Mouse (Mus musculus) ES-CJ7 (cell line): ENCODE measurements around the gene Ifitm2.
A peak's percentile ranks its signal among the peaks of the same experiment; 100 is the strongest.

Experiments used
- DNase-seq: peaks from one replicate; pipeline ENCODE4 v3.0.0; 2011; ENCODE audit warnings: low read depth, low spot score

Gene Ifitm2

DNA sequence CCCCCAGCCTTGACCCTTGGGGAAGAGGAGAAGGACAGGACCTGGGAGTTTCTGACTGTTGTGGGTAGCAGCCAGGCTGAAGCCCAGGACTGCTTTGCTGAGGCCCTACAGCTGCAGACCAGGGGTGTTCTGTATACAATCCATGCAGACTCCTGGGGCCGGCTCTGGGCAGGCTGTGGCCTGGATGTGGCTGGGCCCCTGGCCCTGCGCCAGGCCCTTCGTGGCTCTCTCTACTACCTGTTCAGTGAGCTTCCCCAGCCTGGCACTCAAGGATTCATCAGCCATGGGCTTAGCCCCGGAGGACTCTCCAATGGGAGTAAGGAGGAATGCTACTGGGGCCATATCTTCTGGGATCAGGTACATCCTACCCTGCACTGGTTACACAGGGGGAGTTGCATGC is 12.4 kb downstream of the Ifitm2 start:
- no peak for DNase-seq

DNA sequence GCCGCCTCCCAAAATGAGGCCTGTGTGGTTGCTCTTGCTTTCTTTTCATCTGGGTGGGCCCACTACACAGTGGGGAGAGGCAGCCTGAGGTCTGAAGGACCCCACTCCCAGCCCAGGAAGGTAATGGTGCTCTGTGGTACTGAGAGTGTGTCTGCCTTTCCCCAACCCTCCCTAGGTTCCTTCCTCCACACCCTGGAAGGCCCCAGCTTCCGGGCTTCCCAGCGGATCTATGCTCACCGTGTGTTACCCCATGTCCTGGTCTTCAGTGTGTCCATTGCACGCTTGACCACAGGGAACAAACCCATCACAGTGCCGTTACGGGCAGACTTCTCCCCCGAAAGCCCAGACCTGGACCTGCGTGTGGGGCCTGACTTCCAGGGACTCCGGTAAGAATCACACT is 13.0 kb downstream of the Ifitm2 start:
- no peak for DNase-seq

DNA sequence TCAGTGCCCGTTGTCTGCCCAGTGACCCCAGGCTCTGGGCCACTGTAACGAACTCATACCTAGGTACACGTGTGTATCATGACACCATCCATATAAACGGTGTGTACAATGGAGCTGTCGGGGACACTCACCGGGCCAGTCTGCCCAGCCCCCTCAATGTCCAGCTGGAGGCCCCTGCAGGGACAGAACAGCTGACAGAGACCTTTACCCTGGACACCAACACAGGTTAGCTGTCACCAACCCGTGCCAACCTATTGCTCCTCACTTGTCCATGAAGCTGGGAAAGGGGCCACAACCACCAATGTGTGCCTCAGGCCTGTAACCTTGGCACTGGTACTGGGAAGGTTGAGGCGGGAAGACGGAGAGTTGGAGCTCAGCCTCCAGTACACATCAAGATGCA is 13.4 kb downstream of the Ifitm2 start:
- no peak for DNase-seq

DNA sequence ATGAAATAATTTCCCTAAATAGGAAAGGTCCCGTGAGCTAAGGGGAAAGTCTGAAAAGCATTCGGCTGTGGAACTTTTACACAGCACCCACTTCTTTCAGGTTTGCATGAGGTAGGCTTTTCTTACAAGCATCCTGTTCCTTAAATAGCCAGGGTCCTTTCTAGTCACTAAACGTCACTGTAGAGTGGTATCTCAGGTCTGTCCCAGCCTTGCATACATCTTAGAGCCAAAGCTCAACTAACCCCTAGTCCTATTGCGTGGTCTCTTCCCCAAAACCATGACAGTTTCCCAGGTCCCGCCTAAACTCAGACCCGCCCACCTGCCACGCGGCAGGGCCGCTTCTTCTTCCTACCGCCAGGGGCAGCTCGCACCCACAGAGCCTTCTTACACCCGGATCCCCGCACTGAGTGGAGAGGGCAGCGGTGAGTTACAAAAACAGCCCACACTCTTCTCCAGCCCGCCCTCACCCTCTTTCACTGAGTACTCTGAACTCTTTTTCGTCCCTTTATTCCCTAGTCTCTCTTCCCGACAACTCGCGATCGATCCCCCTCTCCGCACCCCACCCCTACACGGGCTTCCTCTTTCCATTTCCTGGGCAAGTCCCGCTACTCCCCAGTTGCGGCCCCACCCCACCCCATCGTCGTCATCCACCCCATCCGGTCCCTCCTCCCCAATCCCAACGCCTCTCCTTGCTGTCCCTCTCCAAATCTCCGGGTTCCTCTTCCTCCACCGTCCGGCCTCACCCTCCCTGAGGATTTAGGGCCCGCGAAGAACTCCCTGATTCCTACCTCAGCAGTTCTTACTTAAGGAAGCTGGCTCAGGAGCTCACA is 14.3 kb downstream of the Ifitm2 start, which contains the start of gene Pgghg:
Pgghg (plus strand) TSS at position 170 of the 830 bp plus-strand sequence.
- peak; percentile 90 for DNase-seq

DNA sequence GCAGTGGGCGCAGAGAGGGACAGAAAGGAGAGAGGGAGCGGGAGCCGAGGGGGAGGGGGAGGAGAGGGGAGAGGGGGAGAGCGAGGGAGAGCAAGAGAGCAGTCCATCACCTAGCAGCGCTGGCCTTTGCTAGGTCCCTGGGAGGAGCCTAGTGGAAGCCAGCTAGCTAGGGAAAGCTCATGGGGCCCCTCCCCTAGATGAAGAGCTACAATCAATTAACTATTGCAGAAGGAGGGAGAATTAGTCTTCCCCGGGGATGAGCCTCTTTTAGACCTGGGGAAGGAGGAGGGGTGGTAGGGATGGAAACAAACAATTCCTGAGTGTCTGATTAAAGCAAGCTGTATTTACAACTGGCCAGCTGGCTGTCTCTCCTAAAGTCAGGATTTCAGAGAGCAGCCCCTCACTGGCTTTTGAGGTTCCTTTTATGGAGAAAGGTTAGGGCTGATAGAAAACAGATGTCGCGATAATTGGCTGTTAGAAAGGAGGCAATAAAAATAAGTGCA is 16.1 kb downstream of the Ifitm2 start:
- DNase-seq, result no peak

DNA sequence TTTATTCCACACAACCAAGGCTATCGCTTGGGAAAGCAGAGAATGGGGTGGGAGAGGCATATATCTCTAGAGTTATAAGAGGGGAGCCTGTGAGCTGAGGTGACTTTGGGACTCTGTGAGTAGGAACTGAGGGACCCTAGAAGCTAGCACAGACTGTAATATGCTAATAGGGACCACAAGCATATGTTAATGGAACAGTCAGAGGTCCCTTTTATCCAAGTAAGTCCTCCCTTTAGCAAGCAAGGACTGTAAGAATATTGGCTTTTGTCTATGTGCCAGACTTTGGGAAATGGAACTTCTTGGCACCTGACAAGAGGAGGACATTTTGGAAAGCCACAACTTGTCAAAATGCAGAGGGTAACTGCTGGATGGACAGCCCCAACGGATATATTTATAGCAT is 16.9 kb downstream of the Ifitm2 start:
- DNase-seq, result peak; percentile 79

DNA sequence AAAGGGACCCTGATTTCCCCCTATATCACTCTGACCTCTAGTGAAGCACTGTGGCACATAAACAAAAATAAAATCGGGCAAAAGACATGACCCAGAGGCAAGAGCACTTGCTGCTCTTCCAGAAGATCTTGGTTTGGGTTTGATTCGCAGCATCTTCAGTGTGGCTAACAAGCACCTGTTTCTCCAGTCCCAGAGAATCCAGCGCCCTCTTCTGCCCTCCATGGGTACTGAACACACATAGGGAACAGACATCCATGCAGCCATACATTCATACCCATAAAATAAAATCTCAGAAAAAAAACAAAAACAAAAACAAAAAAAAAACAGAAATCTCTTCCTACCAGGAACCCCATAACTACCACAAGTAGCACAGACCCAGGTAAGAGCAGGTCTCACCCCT is 17.4 kb downstream of the Ifitm2 start:
- DNase-seq, result peak; percentile 87

DNA sequence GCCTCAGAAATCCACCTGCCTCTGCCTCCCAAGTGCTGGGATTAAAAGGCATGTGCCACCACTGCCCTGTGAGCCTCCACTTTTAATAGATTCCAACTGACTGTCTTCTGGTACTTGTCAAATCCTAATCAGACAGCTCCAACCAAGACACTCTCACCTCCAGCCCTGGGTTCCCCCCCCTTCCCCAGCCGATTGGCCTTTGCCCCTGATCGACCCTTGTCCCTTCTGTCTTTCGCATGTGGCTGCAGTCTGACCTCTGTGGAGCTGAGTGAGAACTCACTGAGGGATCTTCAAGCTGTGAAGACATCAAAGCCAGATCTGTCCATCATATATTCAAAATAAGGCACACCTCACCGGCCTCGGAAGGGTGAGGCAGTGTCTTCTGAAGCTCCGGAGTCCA is 28.6 kb downstream of the Ifitm2 start:
- DNase-seq, result no peak

DNA sequence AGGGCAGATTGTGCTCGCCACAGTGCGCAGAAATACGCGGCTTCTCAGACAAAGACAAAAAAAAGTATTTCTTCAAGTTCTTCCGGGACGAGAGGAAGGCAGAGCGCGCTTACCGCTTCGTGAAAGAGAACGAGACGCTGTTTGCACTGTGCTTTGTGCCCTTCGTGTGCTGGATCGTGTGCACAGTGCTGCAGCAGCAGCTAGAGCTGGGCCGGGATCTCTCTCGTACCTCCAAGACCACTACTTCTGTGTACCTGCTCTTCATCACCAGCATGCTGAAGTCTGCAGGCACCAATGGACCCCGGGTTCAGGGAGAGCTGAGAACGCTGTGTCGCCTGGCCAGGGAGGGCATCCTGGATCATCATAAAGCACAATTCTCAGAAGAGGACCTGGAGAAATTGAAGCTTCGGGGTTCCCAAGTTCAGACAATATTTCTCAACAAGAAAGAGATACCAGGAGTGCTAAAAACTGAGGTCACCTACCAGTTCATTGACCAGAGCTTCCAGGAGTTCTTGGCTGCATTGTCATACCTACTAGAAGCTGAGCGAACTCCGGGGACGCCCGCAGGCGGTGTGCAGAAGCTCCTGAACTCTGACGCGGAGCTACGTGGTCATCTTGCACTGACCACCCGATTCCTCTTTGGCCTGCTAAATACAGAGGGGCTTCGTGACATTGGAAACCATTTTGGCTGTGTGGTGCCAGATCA is 32.6 kb downstream of the Ifitm2 start:
- DNase-seq, result no peak

DNA sequence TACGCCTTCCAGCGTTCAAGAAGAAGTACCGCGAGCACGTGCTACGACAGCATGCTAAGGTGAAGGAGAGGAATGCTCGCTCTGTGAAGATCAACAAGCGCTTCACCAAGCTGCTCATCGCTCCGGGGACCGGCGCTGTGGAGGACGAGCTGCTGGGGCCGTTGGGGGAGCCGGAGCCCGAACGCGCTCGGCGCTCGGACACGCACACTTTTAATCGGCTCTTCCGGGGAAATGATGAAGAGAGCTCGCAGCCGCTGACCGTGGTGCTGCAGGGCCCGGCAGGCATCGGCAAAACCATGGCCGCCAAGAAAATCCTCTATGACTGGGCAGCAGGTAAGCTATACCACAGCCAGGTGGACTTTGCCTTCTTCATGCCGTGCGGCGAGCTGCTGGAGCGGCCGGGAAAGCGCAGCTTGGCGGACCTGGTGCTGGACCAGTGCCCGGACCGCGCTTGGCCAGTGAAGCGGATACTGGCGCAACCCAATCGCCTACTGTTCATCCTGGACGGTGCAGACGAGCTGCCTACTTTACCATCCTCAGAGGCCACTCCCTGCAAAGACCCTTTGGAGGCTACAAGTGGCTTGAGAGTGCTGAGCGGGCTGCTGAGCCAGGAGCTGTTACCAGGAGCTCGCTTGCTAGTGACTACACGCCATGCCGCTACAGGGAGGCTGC is 33.3 kb downstream of the Ifitm2 start:
- peak; percentile 43 for DNase-seq

DNA sequence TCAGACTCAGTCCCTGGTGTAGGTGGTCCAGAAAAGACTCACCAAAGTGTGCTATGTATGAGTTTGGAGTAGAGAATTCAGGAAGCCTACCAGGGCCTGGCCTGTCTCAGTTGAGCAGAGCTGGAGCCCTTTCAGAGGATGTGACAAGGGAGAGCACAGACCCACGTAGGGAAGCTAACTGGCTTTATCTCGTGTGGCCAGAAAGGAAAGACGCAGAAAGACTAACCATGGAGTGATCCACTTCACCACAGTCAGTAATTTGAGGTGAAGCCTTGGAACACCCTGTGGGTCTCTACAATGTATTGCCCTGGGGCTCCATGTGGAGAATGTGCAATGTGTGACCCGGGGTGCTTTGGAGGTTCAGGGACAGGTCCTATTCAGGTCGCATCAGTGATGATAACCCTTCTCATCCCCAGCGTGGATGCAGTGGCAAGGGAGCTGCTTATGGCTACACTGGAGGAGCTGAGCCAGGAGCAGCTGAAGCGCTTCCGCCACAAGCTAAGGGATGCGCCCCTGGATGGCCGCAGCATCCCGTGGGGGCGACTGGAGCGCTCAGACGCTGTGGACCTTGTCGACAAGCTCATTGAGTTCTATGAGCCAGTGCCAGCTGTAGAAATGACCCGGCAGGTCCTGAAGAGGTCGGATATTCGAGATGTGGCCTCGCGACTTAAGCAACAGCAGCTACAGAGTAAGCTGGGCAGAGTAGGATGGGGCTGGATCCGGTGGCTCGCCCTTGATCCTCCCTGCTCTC is 34.4 kb downstream of the Ifitm2 start:
- DNase-seq, result no peak

DNA sequence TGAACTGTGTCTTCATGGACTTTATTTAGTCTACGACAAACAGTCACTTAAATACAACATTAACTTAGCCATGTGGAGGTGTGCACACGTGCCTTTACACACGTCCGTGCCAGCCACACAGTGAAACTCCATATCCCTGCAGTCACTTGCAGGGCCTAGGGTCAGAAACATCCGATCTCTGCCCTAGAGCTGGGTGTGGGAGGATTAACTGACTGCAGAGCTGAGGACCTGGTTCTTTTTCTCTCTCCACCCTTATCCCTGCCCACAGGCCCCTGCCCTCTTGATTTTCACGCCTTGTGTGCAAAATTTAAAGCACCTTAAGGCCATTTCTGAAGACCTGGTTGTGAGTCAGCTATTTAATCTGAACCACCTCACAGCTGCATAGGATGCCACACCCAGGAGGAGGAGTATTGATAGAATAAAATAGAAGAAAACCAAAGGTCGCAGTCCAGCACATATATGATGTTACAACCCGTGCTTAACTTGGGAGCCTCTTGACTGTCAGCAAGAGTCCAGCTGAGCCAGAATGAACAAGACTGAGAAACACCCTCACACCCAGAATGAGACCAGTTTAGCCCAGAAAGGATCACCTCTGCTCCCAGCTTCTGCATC is 35.3 kb downstream of the Ifitm2 start, which contains the start of gene Nlrp6:
Nlrp6 (plus strand) TSS at position 485 of the 612 bp plus-strand sequence.
- no peak for DNase-seq

DNA sequence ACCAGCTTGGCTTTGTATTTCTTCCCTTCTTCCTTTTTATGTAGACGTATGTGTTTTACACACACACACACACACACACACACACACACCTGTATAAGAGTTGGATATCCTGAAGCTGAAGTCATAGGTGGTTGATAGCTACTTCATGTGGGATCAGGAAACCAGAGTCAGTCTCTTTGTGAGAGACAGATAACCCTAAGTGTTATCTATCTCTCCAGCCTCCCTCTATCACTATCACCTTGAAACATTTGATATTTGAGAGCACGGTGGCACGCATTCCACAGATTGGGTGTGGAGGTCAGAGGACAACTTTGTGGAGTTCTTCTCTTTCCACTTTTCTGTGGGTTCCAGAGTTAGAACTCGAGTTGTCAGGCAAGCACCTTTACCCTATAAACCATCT is 35.9 kb downstream of the Ifitm2 start:
- DNase-seq, result no peak

DNA sequence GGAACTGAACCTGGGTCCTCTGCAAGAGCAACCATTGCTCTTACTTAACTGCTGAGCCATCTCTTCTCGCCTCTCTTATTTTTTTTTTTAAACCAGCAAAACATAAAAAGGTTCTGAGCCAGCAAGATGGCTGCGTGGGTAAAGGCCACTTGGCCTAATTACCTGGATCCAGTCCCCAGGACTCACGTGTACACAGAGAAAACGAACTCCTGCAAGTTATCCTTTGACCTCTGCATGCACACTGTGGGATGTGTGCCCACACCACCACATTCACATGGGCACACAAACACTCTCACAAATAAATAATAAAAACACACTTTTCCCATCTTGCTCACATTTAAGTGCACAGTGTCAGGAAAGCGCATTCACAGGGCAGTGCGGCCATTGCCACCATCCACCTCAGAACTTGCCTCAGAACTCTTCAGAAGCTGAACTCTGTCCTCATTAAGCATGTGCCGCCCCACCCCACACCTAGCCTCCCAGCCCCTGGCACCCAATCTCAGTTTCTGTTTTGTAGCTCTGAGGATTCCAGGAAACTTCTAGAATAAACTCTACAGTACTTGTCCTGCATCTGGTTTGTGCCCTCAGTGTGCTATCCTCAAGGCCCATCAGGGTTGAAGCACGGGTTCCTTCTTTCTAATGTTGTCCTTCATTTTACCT is 41.6 kb downstream of the Ifitm2 start:
- no peak for DNase-seq

DNA sequence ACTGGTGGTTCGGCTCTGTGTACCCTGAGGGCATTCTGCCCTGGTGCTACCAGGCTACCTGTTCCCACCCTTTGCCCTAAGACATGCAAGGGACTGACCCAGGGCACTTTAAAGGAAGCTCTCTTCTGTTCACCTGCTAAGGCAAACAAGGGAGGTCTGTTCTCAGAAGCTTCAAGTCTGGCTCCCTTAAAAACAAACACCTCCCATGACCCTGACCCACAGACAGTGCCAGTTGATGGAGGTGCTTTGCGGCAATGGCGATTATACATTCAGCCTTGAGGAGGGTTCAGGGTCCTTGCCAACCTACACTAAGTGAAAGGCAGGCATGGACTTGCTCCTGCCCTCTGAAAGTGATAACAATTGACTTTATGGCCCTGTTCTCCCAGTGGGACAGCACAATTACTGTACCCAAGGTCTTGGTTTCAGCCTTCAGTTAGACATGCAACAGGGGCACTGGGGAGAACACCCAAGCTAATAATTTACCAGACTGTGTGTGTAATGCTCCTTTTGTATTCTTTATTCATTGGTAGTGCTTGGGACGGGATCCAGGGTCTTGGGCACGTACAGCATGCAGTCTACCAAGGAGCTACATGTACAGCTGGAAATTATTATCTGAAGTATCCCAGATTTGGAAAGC is 42.8 kb downstream of the Ifitm2 start:
- no peak for DNase-seq

DNA sequence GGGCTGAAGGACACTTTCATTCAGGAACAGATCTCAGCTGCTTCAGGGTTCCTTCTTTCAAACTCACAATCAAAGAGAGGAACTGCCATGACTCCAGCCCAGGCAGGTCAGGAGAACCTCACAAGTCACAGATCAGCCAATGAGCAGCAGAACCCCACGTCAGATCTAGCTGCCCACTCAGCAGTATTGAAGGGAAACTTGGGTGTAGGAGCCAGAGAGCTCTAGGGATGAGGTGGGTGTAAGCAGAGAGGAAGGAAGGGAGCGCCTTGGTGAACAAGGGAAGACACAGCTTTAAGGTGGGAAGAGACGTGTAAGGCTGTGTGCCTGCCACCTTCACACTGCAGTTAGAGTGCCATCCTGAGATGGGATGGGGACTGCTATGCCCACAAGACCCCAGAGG is 43.5 kb downstream of the Ifitm2 start:
- no peak for DNase-seq

DNA sequence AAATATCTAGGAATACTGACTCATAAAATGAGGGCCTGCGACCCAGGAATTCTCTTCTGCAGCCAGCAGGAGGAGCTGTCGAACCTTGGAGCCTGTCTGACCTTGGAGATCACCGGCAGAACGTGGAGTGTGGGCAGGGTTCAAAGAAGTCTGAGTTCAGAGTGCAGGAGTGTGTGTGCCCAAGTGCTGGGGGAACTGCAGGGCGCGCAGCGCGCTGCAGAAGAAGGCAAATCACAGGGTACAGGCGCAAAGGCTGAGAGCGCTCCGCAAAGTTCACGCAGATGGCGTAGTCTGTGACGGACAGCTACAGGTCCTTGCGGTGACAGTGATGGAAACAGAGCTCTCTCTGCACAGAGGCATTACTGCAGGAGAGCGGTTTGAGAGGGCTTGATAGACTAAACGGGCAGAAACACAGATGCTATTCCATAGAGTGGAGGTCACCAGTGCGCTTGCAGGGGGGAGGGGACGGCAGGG is 47.1 kb downstream of the Ifitm2 start:
- DNase-seq, result peak; percentile 97

DNA sequence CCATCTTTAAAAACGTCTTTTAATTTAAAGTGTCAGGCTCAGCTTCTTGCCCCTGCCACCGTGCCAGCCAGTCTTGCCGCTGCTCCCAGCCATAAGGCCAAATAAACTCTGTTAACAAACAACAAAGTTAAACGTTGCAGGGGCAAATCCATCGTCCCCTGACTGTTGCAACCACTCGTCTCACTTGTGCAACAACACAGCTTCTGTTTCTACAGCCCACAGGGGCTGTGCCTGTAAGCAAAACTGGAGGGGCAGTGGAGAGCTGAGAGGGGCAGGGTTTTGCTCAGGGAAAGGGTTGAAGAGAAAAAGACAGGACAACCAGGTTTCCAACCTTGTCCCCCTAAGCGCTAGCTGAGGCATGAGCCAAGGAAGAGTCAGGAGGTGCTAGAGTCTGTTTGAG is 47.6 kb downstream of the Ifitm2 start:
- DNase-seq, result no peak

DNA sequence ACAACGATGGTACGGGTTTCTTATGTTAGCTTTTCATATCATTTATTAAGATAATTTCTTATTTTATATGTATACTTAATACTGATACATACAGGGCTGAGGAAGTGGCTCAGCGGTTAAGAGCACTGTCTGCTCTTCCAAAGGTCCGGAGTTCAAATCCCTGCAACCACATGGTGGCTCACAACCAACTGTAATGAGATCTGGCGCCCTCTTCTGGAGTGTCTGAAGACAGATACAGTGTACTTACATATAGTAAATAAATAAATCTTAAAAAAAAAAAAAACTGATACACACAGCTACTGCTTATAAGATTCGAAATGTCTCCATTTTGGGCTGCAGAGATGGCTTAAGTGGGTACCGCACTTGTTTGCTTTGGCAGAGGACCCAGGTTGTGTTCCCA is 48.1 kb downstream of the Ifitm2 start:
- no peak for DNase-seq

DNA sequence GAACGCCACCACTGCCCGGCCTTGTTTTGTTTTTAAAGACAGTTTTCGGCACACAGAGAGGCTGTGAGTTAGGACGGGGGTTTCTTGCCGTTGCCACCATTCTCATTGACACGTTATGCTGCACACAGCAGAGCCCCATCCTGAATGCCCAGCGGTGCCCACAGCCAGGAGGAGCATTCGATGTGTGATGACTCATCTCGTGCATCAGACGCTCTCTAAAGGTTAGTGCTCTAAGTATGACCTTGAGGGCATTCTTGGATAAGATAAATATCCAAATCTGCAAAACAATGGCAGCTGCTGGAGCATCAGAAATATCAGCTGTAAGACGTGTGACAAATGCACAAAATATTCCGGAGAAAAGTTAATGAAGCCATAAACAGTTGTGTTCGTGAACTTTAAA is 48.7 kb downstream of the Ifitm2 start:
- DNase-seq, result no peak
